Mouse (Mus musculus) heart, adult 2 months (tissue): ENCODE measurements around the gene Tlk2. TPM values are rescaled to one million over a fixed set of nuclear protein-coding genes. Genes with fewer than 3 reads are reported as not detected.

ENCODE experiments used
- DNase-seq, 2 experiments: peaks; one replicate each; pipeline ENCODE4 v3.0.0; 2021
- H3K27ac ChIP-seq: fragments of 200-600 bp; 2 replicates; pipeline ENCODE4 v1.8.1; 2022
- H3K27me3 ChIP-seq: fragments of 200-500 bp; 2 replicates; pipeline ENCODE4 v1.6.1; 2012; ENCODE audit warnings: mild to moderate bottlenecking, low read length, inconsistent platforms, mixed read lengths; ENCODE audit not compliant: control insufficient read depth, insufficient read depth
- H3K36me3 ChIP-seq: fragments of 200-500 bp; 2 replicates; pipeline ENCODE4 v1.6.1; 2012; ENCODE audit warnings: low read length, inconsistent platforms; ENCODE audit not compliant: control insufficient read depth, insufficient read depth
- H3K4me1 ChIP-seq: fragments of 200-500 bp; 2 replicates; pipeline ENCODE4 v1.6.1; 2011; ENCODE audit warnings: low read length; ENCODE audit not compliant: control insufficient read depth, insufficient read depth
- H3K4me3 ChIP-seq: fragments of 200-600 bp; 2 replicates; pipeline ENCODE4 v1.8.1; 2022
- H3K79me2 ChIP-seq: fragments of 200-500 bp; replicated peaks from 2 replicates; pipeline ENCODE4 v1.6.1; 2012; ENCODE audit warnings: mild to moderate bottlenecking, inconsistent platforms, low read length, moderate library complexity, mixed read lengths; ENCODE audit not compliant: control insufficient read depth, insufficient read depth
- H3K9ac ChIP-seq: fragments of 200-500 bp; 2 replicates; pipeline ENCODE4 v1.6.1; 2012; ENCODE audit warnings: low read depth, mild to moderate bottlenecking, control low read depth, inconsistent platforms, low read length, mixed read lengths
- CTCF ChIP-seq: fragments of 200-600 bp; IDR thresholded peaks from 2 replicates; pipeline ENCODE4 v1.8.1; 2022; ENCODE audit warnings: antibody characterized with exemption, mild to moderate bottlenecking, moderate library complexity
- EP300 ChIP-seq: fragments of 200-500 bp; IDR thresholded peaks from 2 replicates; pipeline ENCODE4 v1.6.1; 2011; ENCODE audit warnings: low read depth, low read length, control low read depth; ENCODE audit not compliant: insufficient read depth
- POLR2A ChIP-seq: fragments of 200-500 bp; IDR thresholded peaks from 2 replicates; pipeline ENCODE4 v1.6.1; 2011; ENCODE audit warnings: mild to moderate bottlenecking, low read depth, low read length, control low read depth; ENCODE audit not compliant: insufficient read depth
- WGBS: fragments of 180-500 bp; shearing (Covaris S2); methylation state at CpG from one replicate; pipeline ENCODE4 v1.1.7; 2018; 5-methylcytosine and 5-hydroxymethylcytosine counted together
- intact Hi-C: fragments of 180-260 bp; cut with DNase I; formaldehyde crosslinking; loops from one replicate; pipeline ENCODE4 v1.15.1; 2025
- polyA plus RNA-seq: library from polyadenylated mRNA; depleted of rRNA; stranded (reverse); fragments of >200 nt; gene quantifications from 2 replicates; pipeline ENCODE4 v1.2.3, GENCODE M21; 2012
- total RNA-seq, 2 experiments: library from RNA; stranded (reverse); gene quantifications; 2 replicates each; pipeline ENCODE4 v1.2.3; 2021

The Tlk2 gene
- total and polyA plus RNA-seq, 3 experiments, result 11.5 to 41.9 (median 35.9) TPM

GRCm38 (mm10) chr11:105144084-105144483 lies 34.5 kb upstream of the Tlk2 start:
- intact Hi-C loops, result no loop called here
- Histone ChIP-seq H3K4me3 (no peak overlapping the region), H3K9ac (no peak overlapping the region), H3K27ac (no peak overlapping the region), H3K4me1 (no peaks in the 10 kb centered on the region), H3K79me2 (no peaks in the 10 kb centered on the region), H3K36me3 (no peaks in the 10 kb centered on the region), H3K27me3 (no peaks in the 10 kb centered on the region)
- no peak for DNase-seq
- WGBS, result 83% methylated on average over 3 of the region's 3 CpGs
- TF ChIP-seq EP300 (no peak), POLR2A (no peak), CTCF (no peak)

GRCm38 (mm10) chr11:105144508-105145210 lies 33.9 kb upstream of the Tlk2 start:
- no peak overlapping the region for H3K4me3 ChIP-seq
- intact Hi-C loops, result no loop called here
- 68% methylated on average over 11 of the region's 11 CpGs for WGBS
- no peak for DNase-seq
- H3K27me3 ChIP-seq, result no peaks in the 10 kb centered on the region
- H3K27ac ChIP-seq, result no peak overlapping the region
- H3K79me2 ChIP-seq, result no peaks in the 10 kb centered on the region
- TF ChIP-seq CTCF (peak; percentile 22), EP300 (no peak), POLR2A (no peak)
- no peak overlapping the region for H3K9ac ChIP-seq
- no peaks in the 10 kb centered on the region for H3K4me1 ChIP-seq
- H3K36me3 ChIP-seq, result no peaks in the 10 kb centered on the region

DNA sequence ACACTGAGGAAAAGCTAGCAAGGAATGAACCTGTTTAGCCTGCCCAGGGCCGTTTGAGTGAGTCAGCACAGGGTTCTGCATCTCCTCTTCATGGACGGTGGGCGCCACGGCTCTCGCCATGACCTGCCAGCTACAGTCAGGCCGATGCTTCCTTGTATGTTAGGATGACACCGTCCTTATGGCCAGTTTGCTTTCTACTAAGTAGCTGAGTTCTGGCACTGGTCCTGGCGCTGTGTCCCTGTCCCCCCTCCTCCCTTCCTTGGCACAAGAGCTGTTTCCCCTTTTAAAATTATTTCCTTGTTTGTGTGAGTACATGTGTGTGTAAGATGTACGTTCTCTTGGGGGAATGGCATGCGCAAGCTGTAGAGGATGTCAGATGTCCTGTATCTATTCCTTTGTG lies 33.4 kb upstream of the Tlk2 start:
- Histone ChIP-seq H3K36me3 (no peaks in the 10 kb centered on the region), H3K4me3 (no peak overlapping the region), H3K9ac (no peak overlapping the region), H3K4me1 (no peaks in the 10 kb centered on the region), H3K27me3 (no peaks in the 10 kb centered on the region), H3K79me2 (no peaks in the 10 kb centered on the region), H3K27ac (no peak overlapping the region)
- intact Hi-C loops, result no loop called here
- TF ChIP-seq POLR2A (no peak), CTCF (no peak), EP300 (no peak)
- no peak for DNase-seq
- 66% methylated on average over 10 of the region's 10 CpGs for WGBS

DNA sequence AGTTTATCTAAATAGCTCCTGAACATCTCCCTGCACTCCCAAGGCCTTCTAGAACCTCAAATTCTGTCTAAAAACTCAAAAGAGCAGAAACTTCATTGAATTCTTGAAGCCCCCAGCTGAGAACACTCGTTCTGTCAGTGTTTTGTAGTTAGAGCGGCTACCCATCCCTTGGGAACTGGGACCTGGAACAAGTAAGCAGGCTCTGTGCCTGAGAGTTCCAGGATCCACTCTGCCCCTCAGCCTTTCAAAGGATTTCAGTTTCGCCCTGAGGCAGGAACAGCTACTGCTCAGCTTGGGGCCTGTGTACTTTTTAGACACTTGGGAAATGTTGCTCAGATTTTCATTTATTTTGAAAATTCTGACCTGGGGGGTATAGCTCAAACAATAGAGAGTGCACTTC lies 32.0 kb upstream of the Tlk2 start, which contains the start of gene Gm10842:
Gm10842 (plus strand) TSS at position 301 of the 400 bp plus-strand sequence.
- no peaks in the 10 kb centered on the region for H3K36me3 ChIP-seq
- H3K4me3 ChIP-seq, result no peak within 1 kb of the TSS
- intact Hi-C loops, result no loop called here
- H3K9ac ChIP-seq, result no peak within 1 kb of the TSS
- H3K27ac ChIP-seq, result no peak within 1 kb of the TSS
- no peaks in the 10 kb centered on the region for H3K79me2 ChIP-seq
- no peak for DNase-seq
- H3K4me1 ChIP-seq, result no peaks in the 10 kb centered on the region
- WGBS, result 63% methylated on average over 3 of the region's 3 CpGs
- TF ChIP-seq POLR2A, result no peak
- TF ChIP-seq EP300, result no peak
- no peak for TF ChIP-seq CTCF
- H3K27me3 ChIP-seq, result no peaks in the 10 kb centered on the region

- H3K4me1 ChIP-seq, result no peaks in the 10 kb centered on the region
- H3K36me3 ChIP-seq, result no peaks in the 10 kb centered on the region
- H3K4me3 ChIP-seq, result no peak overlapping the region
- H3K9ac ChIP-seq, result no peak overlapping the region
- DNase-seq, result no peak
- 40% methylated on average over 3 of the region's 3 CpGs for WGBS
- H3K79me2 ChIP-seq, result no peaks in the 10 kb centered on the region
- no peak overlapping the region for H3K27ac ChIP-seq
- H3K27me3 ChIP-seq, result no peaks in the 10 kb centered on the region
- TF ChIP-seq CTCF, result no peak
- no peak for TF ChIP-seq EP300
- intact Hi-C loops, result no loop called here
Measured at GRCm38 (mm10) chr11:105149353-105149752, 29.3 kb upstream of the Tlk2 start.

DNA sequence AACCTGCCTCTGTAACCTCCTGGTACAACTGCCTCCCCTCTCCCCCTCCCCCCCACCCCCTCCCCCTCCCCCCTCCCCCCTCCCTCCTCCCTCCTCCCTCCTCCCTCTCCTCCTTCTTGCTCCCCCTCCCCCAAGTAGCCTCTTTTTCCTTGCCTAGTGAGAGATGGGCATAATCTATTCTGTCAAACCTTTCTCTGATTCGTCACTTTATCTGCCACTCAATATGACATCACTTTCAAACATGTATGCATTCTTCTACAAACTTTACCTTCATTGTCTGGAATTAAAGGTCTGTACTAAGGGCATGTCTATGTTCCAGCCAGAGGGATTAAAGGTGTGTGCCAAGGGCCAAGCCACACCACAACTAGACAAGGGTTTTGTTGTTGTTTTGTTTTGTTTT lies 28.8 kb upstream of the Tlk2 start:
- no peaks in the 10 kb centered on the region for H3K4me1 ChIP-seq
- no peak for DNase-seq
- H3K9ac ChIP-seq, result no peak overlapping the region
- H3K4me3 ChIP-seq, result no peak overlapping the region
- intact Hi-C loops, result no loop called here
- H3K27ac ChIP-seq, result no peak overlapping the region
- H3K27me3 ChIP-seq, result no peaks in the 10 kb centered on the region
- WGBS, result 75% methylated on average over 1 of the region's 1 CpGs
- H3K36me3 ChIP-seq, result no peaks in the 10 kb centered on the region
- no peak for TF ChIP-seq CTCF
- TF ChIP-seq POLR2A, result no peak
- no peak for TF ChIP-seq EP300
- H3K79me2 ChIP-seq, result no peaks in the 10 kb centered on the region
